Mouse (Mus musculus) embryonic fibroblast, embryonic 13.5 days (primary cell): ENCODE measurements at regions not wholly inside any gene's neighbourhood (a gene's known extent, or its start where the extent isn't known, plus 50 kb on each side); places are given as distances from the start of the nearest gene placed in this dataset.

ENCODE experiments used
- H3K27ac ChIP-seq: 2 replicates; pipeline ENCODE4 v1.5.1; 2012; ENCODE audit warnings: low read length, control low read depth, inconsistent platforms; ENCODE audit not compliant: insufficient read depth
- H3K4me1 ChIP-seq: 2 replicates; pipeline ENCODE4 v1.6.1; 2011; ENCODE audit warnings: low read length; ENCODE audit not compliant: control insufficient read depth, insufficient read depth
- H3K4me3 ChIP-seq: 2 replicates; pipeline ENCODE4 v1.5.1; 2011; ENCODE audit warnings: mild to moderate bottlenecking, control low read depth, low read length; ENCODE audit not compliant: insufficient read depth
- CTCF ChIP-seq: IDR thresholded peaks from 2 replicates; pipeline ENCODE4 v1.5.1; 2011; ENCODE audit warnings: mild to moderate bottlenecking, control low read depth, low read length, moderate library complexity, borderline replicate concordance; ENCODE audit not compliant: insufficient read depth
- POLR2A ChIP-seq: IDR thresholded peaks from 2 replicates; pipeline ENCODE4 v1.6.1; 2011; ENCODE audit warnings: low read depth, mild to moderate bottlenecking, control low read depth, low read length, moderate library complexity

GRCm38 (mm10) chr12:54494756-54495375, 161.5 kb downstream of the Sptssa start:
- H3K4me1 ChIP-seq, result peaks cover 16% of the 10 kb centered on the region
- no peak overlapping the region for H3K27ac ChIP-seq
- TF ChIP-seq CTCF (no peak), POLR2A (no peak)
- H3K4me3 ChIP-seq, result no peak overlapping the region

GRCm38 (mm10) chr12:54492737-54493136, 163.6 kb downstream of the Sptssa start:
- H3K4me3 ChIP-seq, result no peak overlapping the region
- TF ChIP-seq CTCF, result no peak
- no peak for TF ChIP-seq POLR2A
- H3K4me1 ChIP-seq, result peaks cover 16% of the 10 kb centered on the region
- H3K27ac ChIP-seq, result peak overlapping the region; percentile 25; the same call in 1 of the 2 replicates

- Histone ChIP-seq H3K4me1 (peaks cover 11% of the 10 kb centered on the region), H3K27ac (no peak overlapping the region), H3K4me3 (no peak overlapping the region)
- no peak for TF ChIP-seq CTCF
- TF ChIP-seq POLR2A, result no peak
Observed at GRCm38 (mm10) chr12:54490460-54490859, 165.9 kb downstream of the Sptssa start.

- Histone ChIP-seq H3K4me3 (no peak overlapping the region), H3K27ac (no peak overlapping the region), H3K4me1 (peaks cover 8% of the 10 kb centered on the region)
- TF ChIP-seq POLR2A (no peak), CTCF (peak; percentile 57; the same call in 1 of the 2 replicates)
Observed at GRCm38 (mm10) chr12:54489675-54490074, 166.7 kb downstream of the Sptssa start.

GRCm38 (mm10) chr12:54487689-54488088, 168.7 kb downstream of the Sptssa start:
- TF ChIP-seq POLR2A, result no peak
- no peak for TF ChIP-seq CTCF
- no peak overlapping the region for H3K4me3 ChIP-seq
- H3K27ac ChIP-seq, result no peak overlapping the region
- H3K4me1 ChIP-seq, result peaks cover 3% of the 10 kb centered on the region; the same call in 1 of the 2 replicates

GRCm38 (mm10) chr12:54482020-54482419, 174.4 kb downstream of the Sptssa start:
- no peak for TF ChIP-seq CTCF
- no peak for TF ChIP-seq POLR2A
- Histone ChIP-seq H3K27ac (no peak overlapping the region), H3K4me3 (no peak overlapping the region), H3K4me1 (peaks cover 3% of the 10 kb centered on the region; the same call in 1 of the 2 replicates)

GRCm38 (mm10) chr12:54479841-54480240, 176.5 kb downstream of the Sptssa start:
- no peak overlapping the region for H3K4me3 ChIP-seq
- TF ChIP-seq CTCF, result no peak
- H3K4me1 ChIP-seq, result peaks cover 3% of the 10 kb centered on the region; the same call in 1 of the 2 replicates
- H3K27ac ChIP-seq, result no peak overlapping the region

- Histone ChIP-seq H3K27ac (no peak overlapping the region), H3K4me1 (no peaks in the 10 kb centered on the region), H3K4me3 (no peak overlapping the region)
- TF ChIP-seq CTCF, result no peak
- TF ChIP-seq POLR2A, result no peak
Observed at GRCm38 (mm10) chr12:54472881-54473280, 183.5 kb downstream of the Sptssa start.

GRCm38 (mm10) chr12:54472407-54472806, 184.0 kb downstream of the Sptssa start:
- Histone ChIP-seq H3K4me1 (no peaks in the 10 kb centered on the region), H3K4me3 (no peak overlapping the region), H3K27ac (no peak overlapping the region)
- TF ChIP-seq POLR2A (no peak), CTCF (no peak)

GRCm38 (mm10) chr12:54467635-54468034, 188.7 kb downstream of the Sptssa start:
- H3K27ac ChIP-seq, result no peak overlapping the region
- no peaks in the 10 kb centered on the region for H3K4me1 ChIP-seq
- no peak for TF ChIP-seq POLR2A
- TF ChIP-seq CTCF, result no peak
- H3K4me3 ChIP-seq, result no peak overlapping the region

- Histone ChIP-seq H3K27ac (no peak overlapping the region), H3K4me1 (no peaks in the 10 kb centered on the region), H3K4me3 (no peak overlapping the region)
- TF ChIP-seq POLR2A (no peak), CTCF (no peak)
Observed at GRCm38 (mm10) chr12:54463806-54464205, 192.6 kb downstream of the Sptssa start.
